Mouse (Mus musculus) liver, embryonic 12.5 days (tissue): ENCODE results near the gene Spef2. TPM values are rescaled to one million over a fixed set of nuclear protein-coding genes. Genes with fewer than 3 reads are reported as not detected.

Experiments used
- ATAC-seq: fragments of 200-750 bp; cut with Nextera tagmentation; 2 replicates; pipeline ENCODE4 v1.8.0; 2017; ENCODE audit warnings: moderate number of reproducible peaks, mild to moderate bottlenecking, moderate library complexity
- H3K27ac ChIP-seq: fragments of 300-500 bp; sonication (generic); 2 replicates; pipeline ENCODE4 v1.5.1; 2016; ENCODE audit warnings: mild to moderate bottlenecking
- H3K27me3 ChIP-seq: fragments of 300-500 bp; sonication (generic); replicated peaks from 2 replicates; pipeline ENCODE4 v1.6.1; 2016; ENCODE audit warnings: mild to moderate bottlenecking, moderate library complexity
- H3K36me3 ChIP-seq: fragments of 300-500 bp; sonication (generic); 2 replicates; pipeline ENCODE4 v1.6.1; 2016; ENCODE audit warnings: mild to moderate bottlenecking, moderate library complexity
- H3K4me1 ChIP-seq: fragments of 300-500 bp; sonication (generic); 2 replicates; pipeline ENCODE4 v1.6.1; 2016
- H3K4me2 ChIP-seq: fragments of 300-500 bp; sonication (generic); 2 replicates; pipeline ENCODE4 v1.6.1; 2016; ENCODE audit warnings: mild to moderate bottlenecking, moderate library complexity
- H3K4me3 ChIP-seq: fragments of 300-500 bp; sonication (generic); 2 replicates; pipeline ENCODE4 v1.5.1; 2016; ENCODE audit warnings: mild to moderate bottlenecking, moderate library complexity
- H3K9ac ChIP-seq: fragments of 300-500 bp; sonication (generic); 2 replicates; pipeline ENCODE4 v1.6.1; 2016; ENCODE audit warnings: mild to moderate bottlenecking, moderate library complexity
- H3K9me3 ChIP-seq: fragments of 300-500 bp; sonication (generic); replicated peaks from 2 replicates; pipeline ENCODE4 v1.6.1; 2016; ENCODE audit warnings: mild to moderate bottlenecking, moderate library complexity
- WGBS: fragments of 180-500 bp; shearing (Covaris S2); methylation state at CpG from one replicate; pipeline ENCODE4 v1.1.7; 2016; ENCODE audit not compliant: insufficient replicate concordance; 5-methylcytosine and 5-hydroxymethylcytosine counted together
- polyA plus RNA-seq: library from polyadenylated mRNA; unstranded; fragments of >200 nt; fragmentation: Nextera tagmentation; extraction: Ambion mirVana; gene quantifications from 2 replicates; pipeline ENCODE4 v1.2.1, GENCODE M21; 2016

Spef2 gene
- polyA plus RNA-seq, 1 experiment from 2014 or later = 0.11 TPM

- 62% methylated on average over 6 of the region's 6 CpGs for WGBS
- no peak for ATAC-seq
Measured at GRCm38 (mm10) chr15:9631657-9632056, 117.0 kb downstream of the Spef2 start.

GRCm38 (mm10) chr15:9629660-9630059 lies 119.0 kb downstream of the Spef2 start:
- ATAC-seq = no peak
- Histone ChIP-seq H3K27me3 (no peaks in the 10 kb centered on the region), H3K27ac (no peak overlapping the region), H3K4me2 (no peak overlapping the region), H3K9ac (no peak overlapping the region), H3K9me3 (no peaks in the 10 kb centered on the region), H3K4me1 (no peaks in the 10 kb centered on the region), H3K4me3 (no peak overlapping the region), H3K36me3 (no peaks in the 10 kb centered on the region)
- 27% methylated on average over 1 of the region's 1 CpGs for WGBS

More at GRCm38 (mm10) chr15:9631657-9632056, 117.0 kb downstream of the Spef2 start:
- H3K9me3 ChIP-seq = no peaks in the 10 kb centered on the region
- no peaks in the 10 kb centered on the region for H3K4me1 ChIP-seq
- H3K36me3 ChIP-seq = no peaks in the 10 kb centered on the region
- no peaks in the 10 kb centered on the region for H3K27me3 ChIP-seq
- H3K27ac ChIP-seq = no peak overlapping the region
- no peak overlapping the region for H3K9ac ChIP-seq
- H3K4me2 ChIP-seq = no peak overlapping the region
- no peak overlapping the region for H3K4me3 ChIP-seq

- Histone ChIP-seq H3K9me3 (no peaks in the 10 kb centered on the region), H3K4me2 (no peak overlapping the region), H3K9ac (no peak overlapping the region), H3K27me3 (no peaks in the 10 kb centered on the region), H3K36me3 (no peaks in the 10 kb centered on the region), H3K4me3 (no peak overlapping the region), H3K27ac (no peak overlapping the region), H3K4me1 (no peaks in the 10 kb centered on the region)
- no peak for ATAC-seq
- 52% methylated on average over 2 of the region's 2 CpGs for WGBS
Measured at GRCm38 (mm10) chr15:9624619-9625018, 124.0 kb downstream of the Spef2 start.

GRCm38 (mm10) chr15:9608177-9608576 lies 140.5 kb downstream of the Spef2 start:
- Histone ChIP-seq H3K4me2 (no peak overlapping the region), H3K4me1 (no peaks in the 10 kb centered on the region), H3K27ac (no peak overlapping the region), H3K36me3 (no peaks in the 10 kb centered on the region), H3K4me3 (no peak overlapping the region), H3K27me3 (no peaks in the 10 kb centered on the region), H3K9ac (no peak overlapping the region), H3K9me3 (no peaks in the 10 kb centered on the region)
- WGBS = 48% methylated on average over 4 of the region's 4 CpGs
- no peak for ATAC-seq

GRCm38 (mm10) chr15:9600088-9600455 lies 148.6 kb downstream of the Spef2 start:
- Histone ChIP-seq H3K4me3 (no peak overlapping the region), H3K4me1 (no peaks in the 10 kb centered on the region), H3K36me3 (no peaks in the 10 kb centered on the region), H3K4me2 (no peak overlapping the region), H3K9me3 (no peaks in the 10 kb centered on the region), H3K27me3 (no peaks in the 10 kb centered on the region), H3K27ac (no peak overlapping the region), H3K9ac (no peak overlapping the region)
- no peak for ATAC-seq
- 74% methylated on average over 6 of the region's 6 CpGs for WGBS

- Histone ChIP-seq H3K27me3 (no peaks in the 10 kb centered on the region), H3K4me1 (no peaks in the 10 kb centered on the region), H3K27ac (no peak overlapping the region), H3K4me2 (no peak overlapping the region), H3K9me3 (no peaks in the 10 kb centered on the region), H3K9ac (no peak overlapping the region), H3K4me3 (no peak overlapping the region), H3K36me3 (no peaks in the 10 kb centered on the region)
- ATAC-seq = no peak
- WGBS = 69% methylated on average over 12 of the region's 12 CpGs
Measured at GRCm38 (mm10) chr15:9599382-9600087, 149.1 kb downstream of the Spef2 start.

- H3K4me1 ChIP-seq = no peaks in the 10 kb centered on the region
- 63% methylated on average over 6 of the region's 6 CpGs for WGBS
- H3K4me2 ChIP-seq = no peak overlapping the region
- H3K36me3 ChIP-seq = no peaks in the 10 kb centered on the region
- no peak for ATAC-seq
- no peaks in the 10 kb centered on the region for H3K9me3 ChIP-seq
- no peak overlapping the region for H3K4me3 ChIP-seq
- H3K27ac ChIP-seq = no peak overlapping the region
- no peak overlapping the region for H3K9ac ChIP-seq
- no peaks in the 10 kb centered on the region for H3K27me3 ChIP-seq
Measured at GRCm38 (mm10) chr15:9596298-9597060, 152.2 kb downstream of the Spef2 start.

GRCm38 (mm10) chr15:9589939-9590338 lies 158.7 kb downstream of the Spef2 start:
- Histone ChIP-seq H3K4me2 (no peak overlapping the region), H3K9me3 (no peaks in the 10 kb centered on the region), H3K27me3 (no peaks in the 10 kb centered on the region), H3K4me3 (no peak overlapping the region), H3K4me1 (no peaks in the 10 kb centered on the region), H3K9ac (no peak overlapping the region), H3K36me3 (no peaks in the 10 kb centered on the region), H3K27ac (no peak overlapping the region)
- ATAC-seq = no peak
- 79% methylated on average over 4 of the region's 4 CpGs for WGBS

- Histone ChIP-seq H3K27me3 (no peaks in the 10 kb centered on the region), H3K4me1 (no peaks in the 10 kb centered on the region), H3K9ac (no peak overlapping the region), H3K4me2 (no peak overlapping the region), H3K36me3 (no peaks in the 10 kb centered on the region), H3K4me3 (no peak overlapping the region), H3K27ac (no peak overlapping the region), H3K9me3 (no peaks in the 10 kb centered on the region)
- WGBS = 40% methylated on average over 11 of the region's 11 CpGs
- ATAC-seq = no peak
Measured at GRCm38 (mm10) chr15:9580470-9581280, 168.0 kb downstream of the Spef2 start.

GRCm38 (mm10) chr15:9577303-9577702 lies 171.4 kb downstream of the Spef2 start:
- no peak overlapping the region for H3K27ac ChIP-seq
- H3K27me3 ChIP-seq = no peaks in the 10 kb centered on the region
- no peaks in the 10 kb centered on the region for H3K36me3 ChIP-seq
- no peak for ATAC-seq
- H3K9me3 ChIP-seq = no peaks in the 10 kb centered on the region
- no peak overlapping the region for H3K4me2 ChIP-seq
- WGBS = 56% methylated on average over 4 of the region's 4 CpGs
- no peaks in the 10 kb centered on the region for H3K4me1 ChIP-seq
- no peak overlapping the region for H3K4me3 ChIP-seq
- no peak overlapping the region for H3K9ac ChIP-seq

- Histone ChIP-seq H3K36me3 (no peaks in the 10 kb centered on the region), H3K27me3 (no peaks in the 10 kb centered on the region), H3K4me3 (no peak overlapping the region), H3K4me2 (no peak overlapping the region), H3K9me3 (no peaks in the 10 kb centered on the region), H3K9ac (no peak overlapping the region), H3K4me1 (no peaks in the 10 kb centered on the region), H3K27ac (no peak overlapping the region)
- WGBS = 41% methylated on average over 5 of the region's 5 CpGs
- no peak for ATAC-seq
Measured at GRCm38 (mm10) chr15:9574796-9575195, 173.9 kb downstream of the Spef2 start.

- Histone ChIP-seq H3K4me2 (no peak overlapping the region), H3K9ac (no peak overlapping the region), H3K9me3 (no peaks in the 10 kb centered on the region), H3K4me3 (no peak overlapping the region), H3K27me3 (no peaks in the 10 kb centered on the region), H3K27ac (no peak overlapping the region), H3K4me1 (no peaks in the 10 kb centered on the region), H3K36me3 (no peaks in the 10 kb centered on the region)
- no peak for ATAC-seq
- WGBS = 71% methylated on average over 4 of the region's 4 CpGs
Measured at GRCm38 (mm10) chr15:9573361-9573760, 175.3 kb downstream of the Spef2 start.
